Mouse (Mus musculus) forebrain, embryonic 13.5 days (tissue): ENCODE measurements around the gene Oas1a. TPM values are rescaled to one million over a fixed set of nuclear protein-coding genes. Genes with fewer than 3 reads are reported as not detected.
"Not testable (repeated sequence)": the region's sequence is repeated elsewhere in the genome, so short reads cannot be mapped to it uniquely, and the experiment has no call there.

Experiments used
- ATAC-seq: fragments of 200-750 bp; cut with Nextera tagmentation; 2 replicates; pipeline ENCODE4 v1.8.0; 2017
- H3K27ac ChIP-seq: fragments of 300-500 bp; sonication (generic); 2 replicates; pipeline ENCODE4 v1.5.1; 2015; ENCODE audit warnings: inconsistent platforms, mild to moderate bottlenecking, moderate library complexity
- H3K27me3 ChIP-seq: fragments of 300-500 bp; sonication (generic); 2 replicates; pipeline ENCODE4 v1.6.1; 2015; ENCODE audit warnings: mild to moderate bottlenecking, inconsistent platforms
- H3K36me3 ChIP-seq: fragments of 300-500 bp; sonication (generic); 2 replicates; pipeline ENCODE4 v1.6.1; 2015; ENCODE audit warnings: mild to moderate bottlenecking, inconsistent platforms; ENCODE audit not compliant: poor library complexity, severe bottlenecking
- H3K4me1 ChIP-seq: fragments of 300-500 bp; sonication (generic); 2 replicates; pipeline ENCODE4 v1.6.1; 2015; ENCODE audit warnings: inconsistent platforms
- H3K4me2 ChIP-seq: fragments of 300-500 bp; sonication (generic); 2 replicates; pipeline ENCODE4 v1.6.1; 2015; ENCODE audit warnings: inconsistent platforms, mild to moderate bottlenecking, moderate library complexity
- H3K4me3 ChIP-seq: fragments of 300-500 bp; sonication (generic); 2 replicates; pipeline ENCODE4 v1.5.1; 2015; ENCODE audit warnings: mild to moderate bottlenecking, inconsistent platforms
- H3K9ac ChIP-seq: fragments of 300-500 bp; sonication (generic); 2 replicates; pipeline ENCODE4 v1.6.1; 2015; ENCODE audit warnings: mild to moderate bottlenecking, inconsistent platforms
- H3K9me3 ChIP-seq: fragments of 300-500 bp; sonication (generic); replicated peaks from 2 replicates; pipeline ENCODE4 v1.6.1; 2016; ENCODE audit warnings: inconsistent platforms
- WGBS: fragments of 180-500 bp; shearing (Covaris S2); methylation state at CpG from one replicate; pipeline ENCODE4 v1.1.7; 2015; 5-methylcytosine and 5-hydroxymethylcytosine counted together
- polyA plus RNA-seq: library from polyadenylated mRNA; unstranded; fragments of >200 nt; fragmentation: Nextera tagmentation; extraction: Ambion mirVana; gene quantifications from 2 replicates; pipeline ENCODE4 v1.2.1, GENCODE M21; 2015

Oas1a gene
- polyA plus RNA-seq, 1 experiment from 2014 or later = 0.53 TPM

DNA sequence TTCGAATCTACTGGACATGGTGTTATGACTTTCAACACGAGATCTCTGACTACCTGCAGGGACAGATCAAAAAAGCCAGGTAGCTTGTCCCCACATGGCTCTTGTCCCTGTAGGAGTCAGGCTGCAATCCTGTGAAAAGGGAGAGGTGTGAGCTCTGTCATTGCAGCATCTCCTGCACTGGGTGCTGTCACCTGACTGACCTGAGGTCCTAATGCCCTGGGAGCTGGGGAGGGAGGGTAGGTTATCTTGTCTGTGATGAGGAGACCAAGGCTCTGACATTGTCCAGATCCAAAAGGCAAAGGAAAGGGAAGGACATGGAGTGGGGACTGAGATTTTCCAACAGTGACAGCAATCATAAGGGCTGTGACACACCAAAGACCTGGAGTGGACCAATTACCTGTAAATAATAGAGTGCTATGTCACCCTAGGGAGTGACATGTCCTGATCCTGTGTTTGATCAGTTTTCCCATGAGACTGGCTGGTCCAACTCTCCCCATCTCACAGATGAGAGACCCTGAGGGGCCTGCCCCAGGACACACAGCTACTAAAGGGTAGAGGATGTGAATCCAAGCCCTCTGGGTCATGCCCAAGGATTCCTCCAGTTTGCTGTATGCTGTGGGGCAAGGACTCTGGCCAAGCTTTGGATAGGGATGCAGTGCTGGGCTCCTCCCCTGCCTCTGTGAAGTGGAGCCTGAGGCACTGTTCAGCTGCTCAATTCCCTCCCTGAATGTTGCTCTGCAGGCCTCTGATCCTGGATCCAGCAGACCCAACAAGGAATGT lies 12.0 kb upstream of the Oas1a start:
- not testable (repeated sequence) for H3K27me3 ChIP-seq, ATAC-seq, H3K36me3 ChIP-seq, H3K4me1 ChIP-seq, H3K4me3 ChIP-seq, H3K9me3 ChIP-seq, H3K9ac ChIP-seq, H3K4me2 ChIP-seq, H3K27ac ChIP-seq
- 78% methylated on average over 2 of the region's 2 CpGs for WGBS

DNA sequence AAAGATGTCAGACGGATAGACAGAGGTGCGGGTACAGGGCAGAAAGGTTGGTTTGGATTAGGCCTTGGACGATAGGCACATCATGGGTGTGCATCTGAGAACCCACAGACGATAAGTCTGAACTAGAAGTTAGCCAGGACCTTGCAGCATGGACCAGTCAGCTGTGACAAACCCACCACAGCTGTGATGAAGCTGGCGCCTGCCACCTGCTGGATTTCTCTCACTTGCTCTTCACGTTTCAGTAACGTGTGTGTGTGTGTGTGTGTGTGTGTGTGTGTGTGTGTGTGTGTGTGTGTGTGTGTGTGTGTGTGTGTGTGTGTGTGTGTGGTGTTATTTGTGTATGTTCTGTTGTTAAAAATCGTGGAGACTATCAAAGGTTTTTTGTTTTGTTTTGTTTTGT lies 6.9 kb upstream of the Oas1a start, which contains the start of gene Oas1d:
Gene Oas1d, plus strand, starts transcription at position 333 of the 400 bp plus-strand sequence.
- not testable (repeated sequence) for H3K4me1 ChIP-seq, ATAC-seq, H3K27me3 ChIP-seq, H3K36me3 ChIP-seq, H3K4me3 ChIP-seq, H3K9me3 ChIP-seq, H3K9ac ChIP-seq, H3K27ac ChIP-seq, H3K4me2 ChIP-seq
- WGBS = 50% methylated on average over 8 of the region's 8 CpGs

DNA sequence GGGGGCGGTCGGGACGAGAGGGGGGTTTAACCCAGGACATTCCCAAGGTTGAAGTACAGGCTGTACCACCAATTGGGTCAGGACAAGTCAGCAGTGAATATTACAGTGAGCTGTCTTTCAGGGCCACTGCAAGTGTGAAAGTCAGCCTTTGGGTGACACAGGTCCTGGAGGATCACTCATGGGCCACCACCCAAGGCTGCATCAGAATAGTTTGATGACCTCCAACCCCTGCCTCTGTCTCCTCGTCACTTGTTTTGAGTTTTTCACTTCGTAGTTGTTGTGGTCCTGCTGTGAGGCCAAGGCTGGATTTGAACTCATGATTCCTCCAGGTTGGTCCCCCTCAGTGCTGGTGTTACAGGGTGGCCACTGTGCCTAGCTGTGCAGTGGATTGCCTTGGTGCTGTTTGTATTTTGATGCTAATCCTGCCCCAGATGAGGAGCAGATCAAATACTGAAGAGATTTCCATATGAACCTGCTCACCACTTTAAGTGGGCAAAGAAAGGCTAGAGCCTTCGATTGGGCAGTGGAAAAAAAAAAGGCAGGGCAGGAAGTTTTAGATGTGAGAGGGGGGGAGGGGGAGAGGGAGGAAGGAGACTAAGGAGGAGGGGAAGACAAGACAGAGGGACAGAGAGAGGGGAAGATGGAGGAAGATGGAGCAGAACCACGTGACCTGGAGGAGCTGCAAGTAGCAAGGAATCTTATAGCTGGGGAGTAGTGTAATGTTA lies 1.0 kb upstream of the Oas1a start:
- 48% methylated on average over 7 of the region's 7 CpGs for WGBS
- H3K4me1 ChIP-seq = no peaks in the 10 kb centered on the region
- H3K27ac ChIP-seq = no peak overlapping the region
- H3K27me3 ChIP-seq = no peaks in the 10 kb centered on the region
- H3K9ac ChIP-seq = no peak overlapping the region
- no peak overlapping the region for H3K4me3 ChIP-seq
- no peak for ATAC-seq
- H3K36me3 ChIP-seq = no peaks in the 10 kb centered on the region
- no peak overlapping the region for H3K4me2 ChIP-seq
- no peaks in the 10 kb centered on the region for H3K9me3 ChIP-seq

DNA sequence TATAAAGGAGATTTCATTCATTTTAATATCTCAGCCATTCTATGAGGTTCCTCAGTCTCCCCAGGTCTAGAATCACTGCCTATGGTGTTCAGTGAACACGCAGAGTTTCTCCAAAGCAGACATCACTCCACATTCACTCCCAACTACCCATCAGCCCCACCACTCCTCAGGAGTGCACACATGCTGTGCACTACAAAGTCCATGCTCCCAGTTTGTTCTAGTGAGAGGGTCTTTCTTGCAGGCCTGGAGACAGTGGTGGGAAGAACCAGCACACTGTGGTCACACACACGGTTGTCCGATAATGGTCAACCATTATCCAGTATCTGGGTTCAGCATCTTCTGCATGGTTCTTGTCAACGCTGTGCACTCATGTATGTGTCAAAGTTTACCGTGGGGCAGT lies 5.3 kb downstream of the Oas1a start:
- no peak for ATAC-seq
- Histone ChIP-seq H3K4me1 (no peaks in the 10 kb centered on the region), H3K4me3 (no peak overlapping the region), H3K36me3 (no peaks in the 10 kb centered on the region), H3K9ac (no peak overlapping the region), H3K4me2 (no peak overlapping the region), H3K27ac (no peak overlapping the region), H3K27me3 (no peaks in the 10 kb centered on the region), H3K9me3 (no peaks in the 10 kb centered on the region; the same call in 1 of the 2 replicates)
- WGBS = 94% methylated on average over 5 of the region's 5 CpGs

DNA sequence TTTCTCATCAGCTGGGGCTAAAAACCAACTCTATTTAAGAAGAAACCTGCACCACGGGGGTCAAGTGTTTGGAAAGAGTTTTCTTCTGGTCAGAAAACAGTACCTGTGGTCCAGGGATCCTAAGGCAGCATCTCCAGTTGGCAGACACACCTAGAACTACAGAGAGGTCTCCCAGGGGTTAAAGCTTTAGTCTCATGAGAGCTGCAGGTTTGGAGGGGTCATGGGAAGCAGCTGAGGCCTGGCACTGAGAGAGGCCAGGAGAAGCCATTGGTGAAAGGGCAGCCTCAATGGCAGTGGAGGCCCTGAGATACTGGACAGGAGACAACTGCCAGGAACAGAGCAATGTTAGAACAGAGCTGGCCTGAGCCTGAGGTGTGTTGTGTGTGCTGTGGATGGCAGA lies 6.7 kb downstream of the Oas1a start:
- Histone ChIP-seq H3K27ac (no peak overlapping the region), H3K4me1 (no peaks in the 10 kb centered on the region), H3K4me3 (no peak overlapping the region), H3K4me2 (no peak overlapping the region), H3K27me3 (no peaks in the 10 kb centered on the region), H3K36me3 (no peaks in the 10 kb centered on the region), H3K9ac (no peak overlapping the region), H3K9me3 (no peaks in the 10 kb centered on the region; the same call in 1 of the 2 replicates)
- ATAC-seq = no peak
- 57% methylated on average over 1 of the region's 1 CpGs for WGBS

DNA sequence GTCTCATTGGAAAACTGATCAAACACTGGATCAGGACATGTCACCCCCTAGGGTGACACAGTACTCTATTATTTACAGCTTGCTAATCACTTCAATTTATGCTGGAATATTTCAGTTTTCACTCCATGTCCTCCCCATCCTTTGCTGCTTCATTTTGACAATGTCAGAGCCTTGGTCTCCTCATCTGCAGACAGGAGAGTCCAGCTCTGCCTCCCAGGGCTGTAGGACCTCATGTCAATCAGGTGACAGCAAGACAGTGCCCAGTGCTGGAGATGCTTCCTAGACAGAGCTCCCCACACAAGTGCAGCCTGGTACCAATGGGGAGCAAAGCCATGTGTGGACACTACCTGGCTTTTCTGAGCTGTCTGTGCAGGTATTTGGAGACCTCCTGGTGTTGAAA lies 8.6 kb downstream of the Oas1a start:
- Histone ChIP-seq H3K27me3 (no peaks in the 10 kb centered on the region), H3K9me3 (no peaks in the 10 kb centered on the region; the same call in 1 of the 2 replicates), H3K4me2 (no peak overlapping the region), H3K27ac (no peak overlapping the region), H3K4me3 (no peak overlapping the region), H3K4me1 (no peaks in the 10 kb centered on the region), H3K36me3 (no peaks in the 10 kb centered on the region), H3K9ac (no peak overlapping the region)
- no peak for ATAC-seq

GRCm38 (mm10) chr5:120898307-120898706 lies 9.0 kb downstream of the Oas1a start:
- Histone ChIP-seq H3K27me3 (no peaks in the 10 kb centered on the region), H3K4me1 (no peaks in the 10 kb centered on the region), H3K9me3 (no peaks in the 10 kb centered on the region; the same call in 1 of the 2 replicates), H3K4me3 (no peak overlapping the region), H3K9ac (no peak overlapping the region), H3K36me3 (no peaks in the 10 kb centered on the region), H3K27ac (no peak overlapping the region), H3K4me2 (no peak overlapping the region)
- 90% methylated on average over 6 of the region's 6 CpGs for WGBS
- ATAC-seq = no peak

DNA sequence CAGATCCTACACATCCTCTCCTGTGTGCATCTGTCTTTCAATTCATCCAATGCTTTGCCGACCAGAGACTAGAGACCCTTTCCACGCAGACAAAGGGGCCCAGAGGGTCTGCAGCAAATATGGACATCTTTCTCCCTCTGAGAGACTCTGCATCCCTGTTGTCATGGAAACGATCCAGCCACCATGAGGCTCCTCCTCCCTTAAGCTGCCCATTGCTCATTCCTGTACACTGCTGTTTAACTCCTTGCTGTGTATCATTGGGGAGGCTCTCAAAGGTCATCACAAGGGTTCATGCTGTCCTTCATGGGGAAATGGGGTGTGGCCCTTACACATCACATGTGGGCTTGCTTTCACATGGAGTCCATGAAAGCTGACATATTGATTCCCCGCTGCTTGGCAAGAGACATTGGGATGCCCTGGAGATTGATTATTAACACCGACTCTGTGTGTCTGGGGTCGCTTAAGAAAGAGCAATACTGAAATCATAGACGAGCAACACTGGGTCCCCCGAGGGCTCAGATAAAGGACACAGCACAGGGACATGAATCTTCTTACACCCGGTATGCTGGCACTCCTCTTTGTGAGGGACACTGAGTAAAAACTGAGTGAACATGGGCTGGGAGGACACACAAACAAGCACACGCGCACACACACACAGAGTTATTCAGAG lies 12.0 kb downstream of the Oas1a start:
- Histone ChIP-seq H3K9me3 (no peaks in the 10 kb centered on the region; the same call in 1 of the 2 replicates), H3K27ac (no peak overlapping the region), H3K4me2 (no peak overlapping the region), H3K4me1 (no peaks in the 10 kb centered on the region), H3K9ac (no peak overlapping the region), H3K27me3 (no peaks in the 10 kb centered on the region), H3K36me3 (no peaks in the 10 kb centered on the region), H3K4me3 (no peak overlapping the region)
- no peak for ATAC-seq
- WGBS = 87% methylated on average over 11 of the region's 11 CpGs

- 87% methylated on average over 2 of the region's 2 CpGs for WGBS
- not testable (repeated sequence) for H3K36me3 ChIP-seq, H3K9me3 ChIP-seq, H3K4me3 ChIP-seq, H3K27ac ChIP-seq, H3K4me1 ChIP-seq, H3K27me3 ChIP-seq, H3K9ac ChIP-seq, H3K4me2 ChIP-seq, ATAC-seq
These were observed 12.6 kb downstream of the Oas1a start for GRCm38 (mm10) chr5:120894692-120895091.

- not testable (repeated sequence) for H3K27ac ChIP-seq, ATAC-seq, H3K4me1 ChIP-seq, H3K4me3 ChIP-seq, H3K36me3 ChIP-seq, H3K9me3 ChIP-seq, H3K9ac ChIP-seq, H3K4me2 ChIP-seq, H3K27me3 ChIP-seq
- WGBS = 94% methylated on average over 4 of the region's 4 CpGs
These were observed 13.5 kb downstream of the Oas1a start for GRCm38 (mm10) chr5:120893866-120894265.

DNA sequence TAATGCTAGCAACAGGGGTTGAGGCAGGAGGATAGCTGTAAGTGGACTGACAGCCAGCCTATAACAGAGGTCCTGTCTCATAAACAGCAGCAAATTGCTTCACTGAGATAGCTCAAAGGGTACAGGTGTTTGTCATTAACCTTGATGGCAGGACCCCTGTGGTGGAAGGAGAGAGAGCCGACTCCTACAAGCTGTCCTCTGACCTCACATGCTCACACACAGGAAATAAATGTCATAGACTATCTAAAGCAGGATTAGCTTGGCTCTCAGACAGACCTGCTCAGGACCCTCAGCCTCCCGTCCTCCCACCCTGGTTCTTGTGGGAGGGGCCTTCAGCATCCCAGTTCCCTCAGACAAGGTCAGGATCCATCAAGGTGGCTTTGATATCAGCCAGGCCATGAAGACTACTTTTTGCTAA lies 15.1 kb downstream of the Oas1a start:
- Histone ChIP-seq H3K4me1 (no peaks in the 10 kb centered on the region), H3K36me3 (no peaks in the 10 kb centered on the region), H3K4me2 (no peak overlapping the region), H3K9me3 (no peaks in the 10 kb centered on the region), H3K9ac (no peak overlapping the region), H3K4me3 (no peak overlapping the region), H3K27ac (no peak overlapping the region), H3K27me3 (no peaks in the 10 kb centered on the region)
- no peak for ATAC-seq
- 79% methylated on average over 2 of the region's 2 CpGs for WGBS

DNA sequence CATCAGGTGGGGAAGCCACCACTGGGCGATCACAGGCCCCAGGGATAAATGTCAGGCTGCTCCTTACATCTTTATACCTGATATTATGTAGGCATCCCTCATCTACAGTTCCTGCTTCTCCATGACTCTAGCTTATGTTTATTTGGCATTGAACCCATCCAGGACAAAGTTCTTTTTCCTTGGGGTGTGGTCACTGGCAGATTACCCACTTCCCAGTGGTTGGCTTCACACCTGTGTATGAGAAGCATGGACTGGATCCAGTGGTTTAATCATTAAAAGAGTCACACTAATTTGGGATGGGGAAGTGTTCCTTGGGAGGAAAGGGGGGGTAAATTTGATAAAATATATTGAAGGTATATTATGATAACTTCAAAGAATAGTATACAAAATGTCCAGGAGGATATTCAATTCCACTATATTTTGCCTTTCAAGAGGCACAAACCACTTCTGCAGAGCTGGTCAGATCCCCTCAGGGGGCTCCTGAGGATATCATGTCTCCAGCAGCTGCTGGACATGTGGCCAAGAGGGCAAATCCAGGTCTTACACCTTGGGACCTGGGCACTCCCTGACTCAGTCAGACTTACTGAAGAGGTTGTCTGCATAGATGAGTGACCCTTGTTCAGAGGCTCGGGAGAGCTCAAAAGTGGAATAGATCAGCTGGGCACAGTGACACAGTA lies 15.6 kb downstream of the Oas1a start:
- H3K4me1 ChIP-seq, H3K27ac ChIP-seq, H3K4me3 ChIP-seq, H3K9ac ChIP-seq, ATAC-seq, H3K4me2 ChIP-seq, H3K36me3 ChIP-seq, H3K27me3 ChIP-seq, H3K9me3 ChIP-seq: not testable (repeated sequence)
- WGBS = 84% methylated on average over 2 of the region's 2 CpGs
